Mouse (Mus musculus) intestine, postnatal 0 days (tissue): ENCODE results near the gene Ren1. TPM values are rescaled to one million over a fixed set of nuclear protein-coding genes. Genes with fewer than 3 reads are reported as not detected.

Experiments
- ATAC-seq: fragments of 200-750 bp; cut with Nextera tagmentation; 2 replicates; pipeline ENCODE4 v1.8.0; 2017; ENCODE audit warnings: mild to moderate bottlenecking, moderate TSS enrichment, moderate library complexity
- H3K27ac ChIP-seq: fragments of 300-500 bp; sonication (generic); 2 replicates; pipeline ENCODE4 v1.5.1; 2014; ENCODE audit warnings: mild to moderate bottlenecking, low read depth, low read length, moderate library complexity
- H3K27me3 ChIP-seq: fragments of 300-500 bp; sonication (generic); replicated peaks from 2 replicates; pipeline ENCODE4 v1.6.1; 2014; ENCODE audit warnings: low read length, mixed read lengths; ENCODE audit not compliant: control insufficient read depth, insufficient read depth
- H3K36me3 ChIP-seq: fragments of 300-500 bp; sonication (generic); 2 replicates; pipeline ENCODE4 v1.6.1; 2014; ENCODE audit warnings: mild to moderate bottlenecking, moderate library complexity; ENCODE audit not compliant: control insufficient read depth, insufficient read depth
- H3K4me1 ChIP-seq: fragments of 300-500 bp; sonication (generic); replicated peaks from 2 replicates; pipeline ENCODE4 v1.6.1; 2014; ENCODE audit warnings: antibody characterized with exemption, low read length, mixed read lengths; ENCODE audit not compliant: control insufficient read depth, insufficient read depth
- H3K4me2 ChIP-seq: fragments of 300-500 bp; sonication (generic); replicated peaks from 2 replicates; pipeline ENCODE4 v1.6.1; 2014; ENCODE audit warnings: low read depth, mild to moderate bottlenecking, moderate library complexity
- H3K4me3 ChIP-seq: fragments of 300-500 bp; sonication (generic); 2 replicates; pipeline ENCODE4 v1.5.1; 2014; ENCODE audit warnings: low read depth, low read length
- H3K9ac ChIP-seq: fragments of 300-500 bp; sonication (generic); 2 replicates; pipeline ENCODE4 v1.6.1; 2014; ENCODE audit warnings: mild to moderate bottlenecking, low read depth, low read length
- H3K9me3 ChIP-seq: fragments of 300-500 bp; sonication (generic); 2 replicates; pipeline ENCODE4 v1.6.1; 2016; ENCODE audit warnings: mixed run types; ENCODE audit not compliant: control insufficient read depth
- CTCF ChIP-seq: sonication (generic); IDR thresholded peaks from 2 replicates; pipeline ENCODE4 v1.5.1; 2016; ENCODE audit warnings: low read depth, mild to moderate bottlenecking, control low read depth, antibody characterized with exemption, moderate library complexity
- WGBS: fragments of 180-500 bp; shearing (Covaris S2); extraction: QIAGEN DNeasy Blood & Tissue Kit; methylation state at CpG from one replicate; pipeline ENCODE4 v1.1.7; 2014; 5-methylcytosine and 5-hydroxymethylcytosine counted together
- polyA plus RNA-seq: library from polyadenylated mRNA; unstranded; fragments of >200 nt; fragmentation: Nextera tagmentation; extraction: Ambion mirVana; gene quantifications from 2 replicates; pipeline ENCODE4 v1.2.1, GENCODE M21; 2015

Gene Ren1
- polyA plus RNA-seq, 1 experiment from 2014 or later = 4.3 TPM

DNA sequence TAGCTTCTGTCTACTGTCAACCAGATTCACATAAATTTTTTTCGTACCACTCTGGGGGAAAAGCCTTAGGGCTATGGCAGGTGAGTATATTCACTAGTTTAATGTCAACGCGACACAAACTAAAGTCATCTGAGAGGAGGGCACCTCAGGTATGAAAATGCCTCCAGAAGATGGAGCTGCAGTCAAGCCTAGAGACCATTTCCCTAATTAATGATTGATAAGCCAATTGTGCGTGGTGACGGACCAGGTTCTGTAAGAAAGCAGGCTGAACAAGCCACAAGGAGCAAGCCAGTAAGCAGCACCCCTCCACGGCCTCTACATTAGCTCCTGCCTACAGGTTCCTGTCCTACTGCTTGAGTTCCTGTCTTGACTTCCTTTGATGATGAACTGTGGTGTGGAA is 10.7 kb downstream of the Ren1 start:
- Histone ChIP-seq H3K9me3 (no peaks in the 10 kb centered on the region), H3K27me3 (peaks cover 7% of the 10 kb centered on the region; the same call in 1 of the 2 replicates), H3K4me1 (no peaks in the 10 kb centered on the region; the same call in 1 of the 2 replicates), H3K27ac (no peak overlapping the region), H3K4me2 (no peak overlapping the region), H3K4me3 (no peak overlapping the region), H3K9ac (no peak overlapping the region), H3K36me3 (no peaks in the 10 kb centered on the region)
- TF ChIP-seq CTCF = peak; percentile 32
- ATAC-seq = no peak
- 90% methylated on average over 6 of the region's 6 CpGs for WGBS

GRCm38 (mm10) chr1:133362103-133362502 is 11.8 kb downstream of the Ren1 start:
- Histone ChIP-seq H3K36me3 (no peaks in the 10 kb centered on the region), H3K27ac (no peak overlapping the region), H3K9me3 (no peaks in the 10 kb centered on the region), H3K4me1 (no peaks in the 10 kb centered on the region; the same call in 1 of the 2 replicates), H3K4me2 (no peak overlapping the region), H3K4me3 (no peak overlapping the region), H3K9ac (no peak overlapping the region), H3K27me3 (peaks cover 7% of the 10 kb centered on the region; the same call in 1 of the 2 replicates)
- ATAC-seq = no peak
- TF ChIP-seq CTCF = no peak
- WGBS = 93% methylated on average over 5 of the region's 5 CpGs

- H3K27me3 ChIP-seq = peaks cover 7% of the 10 kb centered on the region; the same call in 1 of the 2 replicates
- H3K9me3 ChIP-seq = no peaks in the 10 kb centered on the region
- H3K4me2 ChIP-seq = peak within 1 kb of the TSS; percentile 99
- H3K36me3 ChIP-seq = no peaks in the 10 kb centered on the region
- under 1% methylated on average over 52 of the region's 52 CpGs for WGBS
- ATAC-seq = peak; percentile 76
- peak within 1 kb of the TSS; percentile 66 for H3K27ac ChIP-seq
- H3K4me1 ChIP-seq = peaks cover 4% of the 10 kb centered on the region; the same call in 1 of the 2 replicates
- peak within 1 kb of the TSS; percentile 63 for H3K9ac ChIP-seq
- H3K4me3 ChIP-seq = peak within 1 kb of the TSS; percentile 63
- no peak for TF ChIP-seq CTCF
Measured at GRCm38 (mm10) chr1:133363276-133364021, 13.1 kb downstream of the Ren1 start, which contains the start of gene Etnk2. Gene Etnk2 (plus strand): TSS chr1:133363572.

- peak overlapping the region; percentile 63 for H3K4me3 ChIP-seq
- H3K4me2 ChIP-seq = peak overlapping the region; percentile 99
- peaks cover 7% of the 10 kb centered on the region; the same call in 1 of the 2 replicates for H3K27me3 ChIP-seq
- peak overlapping the region; percentile 57; the same call in 1 of the 2 replicates for H3K27ac ChIP-seq
- ATAC-seq = no peak
- 7% methylated on average over 27 of the region's 27 CpGs for WGBS
- peak overlapping the region; percentile 63 for H3K9ac ChIP-seq
- no peaks in the 10 kb centered on the region for H3K9me3 ChIP-seq
- TF ChIP-seq CTCF = no peak
- H3K36me3 ChIP-seq = no peaks in the 10 kb centered on the region
- peaks cover 4% of the 10 kb centered on the region; the same call in 1 of the 2 replicates for H3K4me1 ChIP-seq
Measured at GRCm38 (mm10) chr1:133364022-133364630, 13.8 kb downstream of the Ren1 start.

- no peak overlapping the region for H3K4me3 ChIP-seq
- H3K4me1 ChIP-seq = peaks cover 4% of the 10 kb centered on the region; the same call in 1 of the 2 replicates
- H3K9me3 ChIP-seq = no peaks in the 10 kb centered on the region
- no peaks in the 10 kb centered on the region for H3K36me3 ChIP-seq
- no peak for ATAC-seq
- no peak overlapping the region for H3K4me2 ChIP-seq
- H3K27ac ChIP-seq = no peak overlapping the region
- peaks cover 7% of the 10 kb centered on the region; the same call in 1 of the 2 replicates for H3K27me3 ChIP-seq
- TF ChIP-seq CTCF = no peak
- 61% methylated on average over 2 of the region's 2 CpGs for WGBS
- H3K9ac ChIP-seq = no peak overlapping the region
Measured at GRCm38 (mm10) chr1:133364890-133365289, 14.6 kb downstream of the Ren1 start.

DNA sequence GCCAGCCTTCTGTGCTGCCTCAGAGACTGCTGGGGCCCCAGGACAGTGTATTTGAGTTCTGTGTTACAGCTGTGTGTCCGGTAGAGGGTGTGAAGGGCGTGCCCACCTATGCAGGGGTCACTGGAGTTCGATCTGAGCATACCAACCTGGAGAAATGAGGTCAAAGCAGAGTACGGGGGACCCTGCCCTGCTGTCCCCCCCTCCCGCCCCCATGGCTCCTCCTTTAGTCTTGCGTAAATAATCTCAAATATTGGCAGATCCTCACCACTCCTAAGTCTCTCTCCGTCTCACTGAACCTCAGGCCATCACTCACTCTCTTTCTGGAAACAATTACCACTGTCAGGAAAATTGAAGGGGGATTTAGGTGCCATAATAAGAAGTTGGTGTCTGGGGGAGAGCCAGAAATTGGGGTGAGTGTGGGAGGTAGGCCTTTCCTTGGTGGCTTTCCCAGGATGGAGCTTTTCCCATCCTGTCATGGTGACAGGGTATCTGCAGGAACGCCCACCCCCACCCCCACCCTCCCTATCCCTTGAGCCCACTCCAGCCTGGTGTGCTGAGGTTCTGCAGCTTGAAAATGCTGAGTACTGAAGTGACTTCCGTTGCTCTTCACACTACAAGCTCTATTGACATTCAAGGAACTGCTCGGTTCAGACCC is 16.8 kb downstream of the Ren1 start:
- no peak overlapping the region for H3K9ac ChIP-seq
- no peak for ATAC-seq
- H3K27ac ChIP-seq = no peak overlapping the region
- H3K27me3 ChIP-seq = peaks cover 7% of the 10 kb centered on the region; the same call in 1 of the 2 replicates
- no peak for TF ChIP-seq CTCF
- H3K4me1 ChIP-seq = peaks cover 4% of the 10 kb centered on the region; the same call in 1 of the 2 replicates
- H3K36me3 ChIP-seq = no peaks in the 10 kb centered on the region
- no peaks in the 10 kb centered on the region for H3K9me3 ChIP-seq
- H3K4me3 ChIP-seq = no peak overlapping the region
- H3K4me2 ChIP-seq = no peak overlapping the region
- WGBS = 44% methylated on average over 10 of the region's 10 CpGs
